Mouse (Mus musculus) small intestine, adult 2 months (tissue): ENCODE results near the gene Trim67.
"Not testable (repeated sequence)": the region's sequence is repeated elsewhere in the genome, so short reads cannot be mapped to it uniquely, and the experiment has no call there.

Experiments used
- CTCF ChIP-seq: fragments of 200-500 bp; IDR thresholded peaks from 2 replicates; pipeline ENCODE4 v1.5.1; 2012; ENCODE audit warnings: low read depth, mild to moderate bottlenecking, control low read depth, inconsistent platforms, low read length, moderate library complexity, mixed read lengths; ENCODE audit not compliant: insufficient replicate concordance, insufficient read length; ENCODE audit errors: extremely low read depth
- POLR2A ChIP-seq: fragments of 200-500 bp; IDR thresholded peaks from 2 replicates; pipeline ENCODE4 v1.6.1; 2012; ENCODE audit warnings: low read depth, mild to moderate bottlenecking, control low read depth, inconsistent platforms, low read length, moderate library complexity

DNA sequence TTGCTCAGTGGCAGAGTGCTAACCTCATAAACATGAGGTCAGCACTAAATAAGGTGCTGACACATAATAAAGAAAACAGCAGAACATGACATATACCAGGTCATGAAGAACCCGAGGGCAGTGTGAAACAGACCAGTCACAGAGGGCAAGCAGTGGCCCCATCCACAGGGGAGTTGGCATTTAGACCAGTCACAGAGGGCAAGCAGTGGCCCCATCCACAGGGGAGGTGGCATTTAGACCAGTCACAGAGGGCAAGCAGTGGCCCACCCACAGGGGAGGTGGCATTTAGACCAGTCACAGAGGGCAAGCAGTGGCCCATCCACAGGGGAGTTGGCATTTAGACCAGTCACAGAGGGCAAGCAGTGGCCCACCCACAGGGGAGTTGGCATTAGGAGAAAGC, 50.0 kb downstream of the Trim67 start:
- not testable (repeated sequence) for TF ChIP-seq CTCF, POLR2A
